Mouse (Mus musculus): ENCODE data around the gene Tubal3. TPM values are rescaled to one million over a fixed set of nuclear protein-coding genes. Genes with fewer than 3 reads are reported as not detected.
"Not testable (repeated sequence)": the region's sequence is repeated elsewhere in the genome, so short reads cannot be mapped to it uniquely, and the experiment has no call there.

The Tubal3 gene
- not detected in 2 replicates for polyA plus RNA-seq (2015; fragmentation: Nextera tagmentation; extraction: Ambion mirVana)

GRCm38 (mm10) chr13:3917571-3918311 lies at the start of gene Tubal3, which contains the start of gene Net1:
TSS of gene Tubal3 (plus strand) at chr13:3918274.
TSS of gene Net1 (minus strand) at chr13:3918220.
- DNase-seq (ENCODE audit: low spot score), result peak; percentile 92

GRCm38 (mm10) chr13:3869901-3870300 lies 48.2 kb upstream of the Tubal3 start:
- DNase-seq (ENCODE audit: low spot score), result no peak

GRCm38 (mm10) chr13:3872832-3873231 lies 45.2 kb upstream of the Tubal3 start:
- DNase-seq (ENCODE audit: low spot score), result no peak

- no peak for DNase-seq (ENCODE audit: low spot score)
These were observed 41.6 kb upstream of the Tubal3 start for GRCm38 (mm10) chr13:3876448-3876847.

GRCm38 (mm10) chr13:3877185-3877584 lies 40.9 kb upstream of the Tubal3 start:
- no peak for DNase-seq (ENCODE audit: low spot score)

GRCm38 (mm10) chr13:3877679-3878220 lies 40.3 kb upstream of the Tubal3 start:
- DNase-seq (ENCODE audit: low spot score), result no peak

GRCm38 (mm10) chr13:3886663-3887062 lies 31.4 kb upstream of the Tubal3 start:
- DNase-seq (ENCODE audit: low spot score), result no peak

- no peak for DNase-seq (ENCODE audit: low spot score)
These were observed 29.0 kb upstream of the Tubal3 start for GRCm38 (mm10) chr13:3889111-3889510.

- DNase-seq (ENCODE audit: low spot score), result no peak
These were observed 28.0 kb upstream of the Tubal3 start for GRCm38 (mm10) chr13:3890061-3890460.

GRCm38 (mm10) chr13:3891479-3892087 lies 26.5 kb upstream of the Tubal3 start:
- DNase-seq (ENCODE audit: low spot score), result no peak

GRCm38 (mm10) chr13:3892601-3893000 lies 25.5 kb upstream of the Tubal3 start:
- no peak for DNase-seq (ENCODE audit: low spot score)

- peak; percentile 92 for DNase-seq (ENCODE audit: low spot score)
These were observed 24.8 kb upstream of the Tubal3 start for GRCm38 (mm10) chr13:3893126-3893734.

- DNase-seq (ENCODE audit: low spot score), result no peak
These were observed 23.5 kb upstream of the Tubal3 start for GRCm38 (mm10) chr13:3894549-3894948.

- no peak for DNase-seq (ENCODE audit: low spot score)
These were observed 22.6 kb upstream of the Tubal3 start for GRCm38 (mm10) chr13:3895397-3895980.

GRCm38 (mm10) chr13:3896032-3896431 lies 22.0 kb upstream of the Tubal3 start:
- no peak for DNase-seq (ENCODE audit: low spot score)

- DNase-seq (ENCODE audit: low spot score), result peak; percentile 79
These were observed 21.2 kb upstream of the Tubal3 start for GRCm38 (mm10) chr13:3896913-3897312.

GRCm38 (mm10) chr13:3898202-3898601 lies 19.9 kb upstream of the Tubal3 start:
- not testable (repeated sequence) for DNase-seq (ENCODE audit: low spot score)

GRCm38 (mm10) chr13:3899301-3899700 lies 18.8 kb upstream of the Tubal3 start:
- no peak for DNase-seq (ENCODE audit: low spot score)

- no peak for DNase-seq (ENCODE audit: low spot score)
These were observed 10.8 kb upstream of the Tubal3 start for GRCm38 (mm10) chr13:3907151-3907696.

- no peak for DNase-seq (ENCODE audit: low spot score)
These were observed 9.8 kb upstream of the Tubal3 start for GRCm38 (mm10) chr13:3908262-3908661.

GRCm38 (mm10) chr13:3910356-3910755 lies 7.7 kb upstream of the Tubal3 start:
- DNase-seq (ENCODE audit: low spot score), result no peak

Data from thymus, postnatal 0 days (tissue).